ENCODE assay signal across 8 mouse cellular contexts in genomic region chr1:131982907-131983306, GRCm38 (mm10). TPM values are rescaled to one million over a fixed set of nuclear protein-coding genes. Genes with fewer than 3 reads are reported as not detected.
DNase-seq lines count a peak whose midpoint lies in the region; ATAC-seq lines count a peak whose summit lies in the region.

No protein-coding gene starts in this region.

- DNase-seq in R1 (ENCODE audit: low read depth, low spot score): peak; percentile 81
- DNase-seq in cerebellum, adult 9-10 months: peak; percentile 86
- peak; percentile 20 to 92 for DNase-seq in frontal cortex, adult 2 months (ENCODE audit: extremely low spot score in 1 of 2, low spot score in 1 of 2)
- DNase-seq in induced T-regulatory cell, adult 2 months (ENCODE audit: low read depth): peak; percentile 88
- peak; percentile 73 to 85 for DNase-seq in left cerebral cortex, adult 18-20 months (ENCODE audit: low spot score in 2 of 2)
- peak; percentile 75 to 86 for DNase-seq in right cerebral cortex, postnatal 10 days (ENCODE audit: low spot score in 2 of 2)
- peak; percentile 67 to 75 for DNase-seq in urinary bladder, postnatal 36 days (ENCODE audit: low spot score in 2 of 2)

- peak; percentile 94 for ATAC-seq in megakaryocyte progenitor cell, adult 5-6 weeks (replicated peaks; ENCODE audit: poor library complexity)

RNA-seq across cellular contexts. Expression of gene Slc45a3, which starts 20.1 kb away (rescaled TPM):
- polyA plus RNA-seq in frontal cortex, adult 2 months (2012; rRNA removed): 1.4 and 2.0 TPM in 2 replicates
- total RNA-seq in left cerebral cortex, adult 18-20 months (2021): under 1 TPM; 0.59 to 0.81 TPM
- 1.6 and 2.7 TPM in 2 replicates for total RNA-seq in megakaryocyte progenitor cell, adult 5-6 weeks (2015)
- total RNA-seq in megakaryocyte progenitor cell, adult 5-6 weeks (2017): 1.1 and 1.6 TPM in 2 replicates

RNA-seq across cellular contexts. Expression of gene Elk4, which starts 24.5 kb away (rescaled TPM):
- 22.7 and 23.2 TPM in 2 replicates for polyA plus RNA-seq in frontal cortex, adult 2 months (2012; rRNA removed)
- 10 to 100 TPM; 54.4 to 59.1 TPM for total RNA-seq in left cerebral cortex, adult 18-20 months (2021)
- 87.7 and 98.6 TPM in 2 replicates for total RNA-seq in megakaryocyte progenitor cell, adult 5-6 weeks (2015)
- 44.3 and 73.1 TPM in 2 replicates for total RNA-seq in megakaryocyte progenitor cell, adult 5-6 weeks (2017)

Comparison
In these comparisons a context has a peak if more than half of its experiments do, and no peak if none do; other contexts are left out.
1. Peak in every context shown above with its lines: DNase-seq and ATAC-seq.